Mouse (Mus musculus) cerebellum, adult 2 months (tissue): ENCODE measurements at regions not wholly inside any gene's neighbourhood (a gene's known extent, or its start where the extent isn't known, plus 50 kb on each side); places are given as distances from the start of the nearest gene placed in this dataset.

Experiments
- CTCF ChIP-seq: fragments of 200-500 bp; IDR thresholded peaks from 2 replicates; pipeline ENCODE4 v1.5.1; 2011; ENCODE audit warnings: low read depth, mild to moderate bottlenecking, control low read depth, low read length, moderate library complexity, borderline replicate concordance; ENCODE audit not compliant: insufficient read depth
- POLR2A ChIP-seq: fragments of 200-500 bp; IDR thresholded peaks from 2 replicates; pipeline ENCODE4 v1.6.1; 2011; ENCODE audit warnings: low read length, control low read depth, borderline replicate concordance; ENCODE audit not compliant: insufficient read depth

GRCm38 (mm10) chr6:51177701-51178060 lies 254.8 kb upstream of the Nfe2l3 start:
- TF ChIP-seq CTCF (no peak), POLR2A (no peak)
